Mouse (Mus musculus) MEL (cell line): ENCODE data around the gene Slc29a1. TPM values are rescaled to one million over a fixed set of nuclear protein-coding genes. Genes with fewer than 3 reads are reported as not detected.
A peak's percentile ranks its signal among the peaks of the same experiment; 100 is the strongest.

ENCODE experiments used
- DNase-seq: peaks from one replicate; pipeline ENCODE4 v3.0.0; 2011; ENCODE audit warnings: low read depth, low spot score
- H3K27ac ChIP-seq: 2 replicates; pipeline ENCODE4 v1.5.1; 2012; ENCODE audit warnings: low read depth, mild to moderate bottlenecking, control low read depth, low read length, moderate library complexity; ENCODE audit not compliant: control insufficient read depth
- H3K27me3 ChIP-seq, 2 experiments: fragments of 150-350 bp in 1 of 2; sonication (generic) in 1 of 2; 2 replicates each; pipeline ENCODE4 v1.6.1; 2012; ENCODE audit warnings: low read length in 2 of 2, mild to moderate bottlenecking in 2 of 2, improper control_type of control experiment in 1 of 2, moderate library complexity in 1 of 2; ENCODE audit not compliant: insufficient read depth in 2 of 2, control insufficient read depth in 1 of 2
- H3K36me3 ChIP-seq, 2 experiments: 2 replicates each; pipeline ENCODE4 v1.6.1; 2012 to 2014; ENCODE audit warnings: low read length in 2 of 2, improper control_type of control experiment in 1 of 2, inconsistent platforms in 1 of 2, mild to moderate bottlenecking in 1 of 2; ENCODE audit not compliant: insufficient read depth in 2 of 2, control insufficient read depth in 1 of 2
- H3K4me1 ChIP-seq, 2 experiments: fragments of 150-350 bp in 1 of 2; sonication (generic) in 1 of 2; 2 replicates each; pipeline ENCODE4 v1.6.1; 2012; ENCODE audit warnings: low read length in 2 of 2, improper control_type of control experiment in 1 of 2, mild to moderate bottlenecking in 1 of 2; ENCODE audit not compliant: insufficient read depth in 2 of 2, control insufficient read depth in 1 of 2
- H3K4me3 ChIP-seq, 2 experiments: fragments of 150-350 bp in 1 of 2; sonication (generic) in 1 of 2; 2 replicates each; pipeline ENCODE4 v1.5.1; 2012; ENCODE audit warnings: low read depth in 2 of 2, low read length in 2 of 2, mild to moderate bottlenecking in 2 of 2, moderate library complexity in 2 of 2, control low read depth in 1 of 2, improper control_type of control experiment in 1 of 2; ENCODE audit not compliant: control insufficient read depth in 1 of 2, insufficient read depth in 1 of 2
- H3K79me2 ChIP-seq: 2 replicates; pipeline ENCODE4 v1.6.1; 2012; ENCODE audit warnings: mild to moderate bottlenecking, low read length, moderate library complexity; ENCODE audit not compliant: control insufficient read depth, poor library complexity, insufficient read depth
- H3K9ac ChIP-seq: 2 replicates; pipeline ENCODE4 v1.6.1; 2012; ENCODE audit warnings: low read depth, mild to moderate bottlenecking, control low read depth, low read length, moderate library complexity; ENCODE audit not compliant: control insufficient read depth, poor library complexity, severe bottlenecking
- H3K9me3 ChIP-seq: fragments of 150-350 bp; sonication (generic); replicated peaks from 2 replicates; pipeline ENCODE4 v1.6.1; 2012; ENCODE audit warnings: mild to moderate bottlenecking, low read length, improper control_type of control experiment, moderate library complexity; ENCODE audit not compliant: insufficient read depth
- BHLHE40 ChIP-seq: IDR thresholded peaks from 2 replicates; pipeline ENCODE4 v1.6.1; 2012; ENCODE audit warnings: low read depth, mild to moderate bottlenecking, inconsistent platforms, low read length, improper control_type of control experiment, borderline replicate concordance
- CTCF ChIP-seq, 3 experiments: IDR thresholded peaks in 2 of 3; conservative IDR thresholded peaks in 1 of 3; 2 replicates each; pipeline ENCODE4 v1.5.1; 2011 to 2012; ENCODE audit warnings: low read length in 3 of 3, low read depth in 2 of 3, mild to moderate bottlenecking in 2 of 3, improper control_type of control experiment in 1 of 3, inconsistent platforms in 1 of 3, mixed read lengths in 1 of 3, moderate library complexity in 1 of 3; ENCODE audit not compliant: control insufficient read depth in 1 of 3, insufficient read depth in 1 of 3, poor library complexity in 1 of 3, severe bottlenecking in 1 of 3
- EP300 ChIP-seq, 2 experiments: IDR thresholded peaks; 2 replicates each; pipeline ENCODE4 v1.6.1; 2011; ENCODE audit warnings: improper control_type of control experiment in 2 of 2, low read length in 2 of 2, low read depth in 1 of 2, mild to moderate bottlenecking in 1 of 2
- ETS1 ChIP-seq: IDR thresholded peaks from 2 replicates; pipeline ENCODE4 v1.6.1; 2012; ENCODE audit warnings: low read depth, mild to moderate bottlenecking, inconsistent platforms, low read length, improper control_type of control experiment, moderate library complexity
- GATA1 ChIP-seq: IDR thresholded peaks from 2 replicates; pipeline ENCODE4 v1.6.1; 2011; ENCODE audit warnings: low read depth, low read length, improper control_type of control experiment
- JUND ChIP-seq: IDR thresholded peaks from 2 replicates; pipeline ENCODE4 v1.6.1; 2011; ENCODE audit warnings: low read depth, mild to moderate bottlenecking, improper control_type of control experiment, low read length
- MAFK ChIP-seq: IDR thresholded peaks from 2 replicates; pipeline ENCODE4 v1.6.1; 2011; ENCODE audit warnings: low read depth, mild to moderate bottlenecking, low read length, improper control_type of control experiment, borderline replicate concordance
- MAZ ChIP-seq: IDR thresholded peaks from 2 replicates; pipeline ENCODE4 v1.6.1; 2012; ENCODE audit warnings: low read depth, mild to moderate bottlenecking, inconsistent platforms, low read length, improper control_type of control experiment
- MEF2A ChIP-seq: IDR thresholded peaks from 2 replicates; pipeline ENCODE4 v1.6.1; 2014; ENCODE audit warnings: low read depth, mild to moderate bottlenecking, inconsistent platforms, low read length, improper control_type of control experiment; ENCODE audit not compliant: poor library complexity, insufficient replicate concordance, severe bottlenecking; ENCODE audit errors: extremely low read depth
- MXI1 ChIP-seq: IDR thresholded peaks from 2 replicates; pipeline ENCODE4 v1.6.1; 2011; ENCODE audit warnings: mild to moderate bottlenecking, low read depth, low read length, improper control_type of control experiment
- MYB ChIP-seq: IDR thresholded peaks from 2 replicates; pipeline ENCODE4 v1.6.1; 2011; ENCODE audit warnings: mild to moderate bottlenecking, low read depth, low read length, improper control_type of control experiment
- NRF1 ChIP-seq: IDR thresholded peaks from 2 replicates; pipeline ENCODE4 v1.6.1; 2014; ENCODE audit warnings: low read depth, mild to moderate bottlenecking, inconsistent platforms, low read length, improper control_type of control experiment, moderate library complexity; ENCODE audit not compliant: poor library complexity, insufficient read depth, severe bottlenecking
- POLR2A ChIP-seq, 2 experiments: IDR thresholded peaks; 2 replicates each; pipeline ENCODE4 v1.6.1; 2011 to 2012; ENCODE audit warnings: low read length in 2 of 2, mild to moderate bottlenecking in 2 of 2, control low read depth in 1 of 2, improper control_type of control experiment in 1 of 2, low read depth in 1 of 2, moderate library complexity in 1 of 2; ENCODE audit not compliant: control insufficient read depth in 1 of 2, insufficient read depth in 1 of 2, poor library complexity in 1 of 2
- POLR2AphosphoS2 ChIP-seq: IDR thresholded peaks from 2 replicates; pipeline ENCODE4 v1.6.1; 2011; ENCODE audit warnings: low read length, improper control_type of control experiment
- RAD21 ChIP-seq: IDR thresholded peaks from 2 replicates; pipeline ENCODE4 v1.6.1; 2011; ENCODE audit warnings: mild to moderate bottlenecking, low read depth, low read length, improper control_type of control experiment
- SIN3A ChIP-seq: IDR thresholded peaks from 2 replicates; pipeline ENCODE4 v1.6.1; 2012; ENCODE audit warnings: low read length, improper control_type of control experiment, inconsistent platforms
- SMC3 ChIP-seq: IDR thresholded peaks from 2 replicates; pipeline ENCODE4 v1.6.1; 2011; ENCODE audit warnings: low read depth, low read length, improper control_type of control experiment
- TCF12 ChIP-seq: IDR thresholded peaks from 2 replicates; pipeline ENCODE4 v1.6.1; 2014; ENCODE audit warnings: low read depth, mild to moderate bottlenecking, inconsistent platforms, low read length, improper control_type of control experiment, moderate library complexity
- UBTF ChIP-seq: IDR thresholded peaks from 2 replicates; pipeline ENCODE4 v1.6.1; 2012; ENCODE audit warnings: low read depth, mild to moderate bottlenecking, inconsistent platforms, low read length, improper control_type of control experiment, moderate library complexity, borderline replicate concordance; ENCODE audit not compliant: insufficient read depth
- USF1 ChIP-seq: IDR thresholded peaks from 2 replicates; pipeline ENCODE4 v1.6.1; 2014; ENCODE audit warnings: low read depth, mild to moderate bottlenecking, inconsistent platforms, low read length, improper control_type of control experiment, moderate library complexity
- polyA plus RNA-seq, 2 experiments: library from polyadenylated mRNA; stranded (reverse) in 1 of 2; unstranded in 1 of 2; fragments of >175 nt in 1 of 2; fragments of >200 nt in 1 of 2; gene quantifications; 2 replicates each; pipeline versions ENCODE4 v1.2.1 to v1.2.4; 2012; ENCODE audit warnings: low replicate concordance in 2 of 2, low read depth in 1 of 2; ENCODE audit not compliant: insufficient read length in 2 of 2, insufficient read depth in 1 of 2, missing spikeins in 1 of 2
- total RNA-seq: library from RNA; depleted of rRNA; stranded (reverse); fragments of 300-350 nt; gene quantifications from 2 replicates; pipeline ENCODE4 v1.2.3, GENCODE M21; 2012

Slc29a1 gene
- total and polyA plus RNA-seq, 3 experiments, result 238 to 341 TPM; not detected in 1

- TF ChIP-seq MAZ (peak; percentile 81), GATA1 (peak; percentile 48; the same call in 1 of the 2 replicates)
- TF ChIP-seq, all 39 proteins: peak for 12
Measured at GRCm38 (mm10) chr17:45597787-45598186, 1.6 kb downstream of the Slc29a1 start (continued).

DNA sequence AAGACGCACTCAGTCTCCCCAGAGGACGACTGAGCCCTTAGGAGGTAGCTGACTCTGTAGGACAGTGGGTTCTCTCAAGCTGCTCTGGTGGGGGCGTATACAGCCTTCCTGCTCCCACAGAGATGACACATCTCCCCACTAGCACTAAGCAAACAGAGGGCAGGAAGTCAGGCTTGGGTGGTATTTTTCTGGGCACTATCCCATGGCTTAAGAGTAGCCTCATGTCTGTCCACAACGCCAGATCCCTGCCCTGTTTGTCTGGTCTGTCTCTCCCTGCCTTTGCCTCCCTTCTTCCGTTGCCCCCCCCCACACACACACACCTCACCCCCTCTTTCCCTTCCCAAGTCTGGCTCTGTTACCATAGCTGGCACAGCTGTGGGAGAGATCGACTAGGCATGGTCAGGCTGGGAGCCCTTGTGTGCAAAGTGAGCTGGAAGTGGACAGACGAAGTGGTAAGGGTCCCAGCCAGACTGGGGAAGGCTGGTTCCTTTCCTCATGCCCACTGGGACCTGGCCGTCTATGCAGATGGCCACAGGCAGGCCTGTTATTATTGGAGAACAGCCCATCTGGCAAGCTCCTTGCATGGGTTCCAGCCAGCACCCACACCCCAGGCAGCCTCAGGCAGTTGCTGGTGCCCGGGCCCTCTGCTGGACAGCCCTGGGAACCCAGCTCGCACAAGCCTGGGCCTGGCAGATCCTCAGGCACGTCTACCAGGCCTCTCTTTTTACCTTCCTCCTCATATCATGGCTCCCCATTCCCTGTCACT is 2.6 kb downstream of the Slc29a1 start:
- Histone ChIP-seq H3K27me3 (no peaks in the 10 kb centered on the region), H3K79me2 (peaks cover 35% of the 10 kb centered on the region), H3K9ac (peak overlapping the region; percentile 54), H3K4me3 (peak overlapping the region in 1 of 2 experiments; percentile 18; a peak in 1 of 4 replicates), H3K9me3 (no peaks in the 10 kb centered on the region), H3K4me1 (peaks cover 26 to 45% of the 10 kb centered on the region in 2 experiments), H3K36me3 (peaks cover 0 to 37% of the 10 kb centered on the region in 2 experiments; a peak in 2 of 4 replicates), H3K27ac (peak overlapping the region; percentile 87)
- peak; percentile 84 for DNase-seq
- TF ChIP-seq RAD21, result no peak
- 0 out of 4 replicates have a peak, but pooled peaks of 1 of the 2 experiments have one; percentile 4 for TF ChIP-seq EP300 (IDR thresholded peaks at IDR 0.05; ENCODE audit: low read depth in 1 of 2, low read length in 2 of 2)
- TF ChIP-seq SMC3, result peak; percentile 36
- TF ChIP-seq MAZ, result 0 out of 2 replicates have a peak, but pooled peaks have one; percentile 0
- TF ChIP-seq MAFK, result no peak
- peak; percentile 49 to 61 (median 56); a peak in 5 of 6 replicates for TF ChIP-seq CTCF (IDR thresholded peaks at IDR 0.05 in 2 of 3, conservative IDR thresholded peaks at IDR 0.05 in 1 of 3; ENCODE audit: control insufficient read depth in 1 of 3, insufficient read depth in 1 of 3, low read depth in 2 of 3, low read length in 3 of 3, poor library complexity in 1 of 3, severe bottlenecking in 1 of 3)
- TF ChIP-seq UBTF, result peak; percentile 76; the same call in 1 of the 2 replicates
- TF ChIP-seq, all 39 proteins: peak for 5

- Histone ChIP-seq H3K4me3 (peak overlapping the region; percentile 60 to 75), H3K27me3 (no peaks in the 10 kb centered on the region), H3K9me3 (no peaks in the 10 kb centered on the region), H3K4me1 (peaks cover 26 to 45% of the 10 kb centered on the region in 2 experiments), H3K9ac (peak overlapping the region; percentile 80), H3K79me2 (peaks cover 40% of the 10 kb centered on the region), H3K36me3 (peaks cover 2 to 37% of the 10 kb centered on the region in 2 experiments; a peak in 3 of 4 replicates), H3K27ac (peak overlapping the region; percentile 64)
- DNase-seq, result peak; percentile 67
- TF ChIP-seq TCF12 (0 out of 2 replicates have a peak, but pooled peaks have one; percentile 1), MEF2A (no peak), MXI1 (no peak), EP300 (IDR thresholded peaks at IDR 0.05; ENCODE audit: low read depth in 1 of 2, low read length in 2 of 2) (peak in 1 of 2 experiments; percentile 37; a peak in 1 of 4 replicates), POLR2A (IDR thresholded peaks at IDR 0.05; ENCODE audit: control insufficient read depth in 1 of 2, insufficient read depth in 1 of 2, low read depth in 1 of 2, low read length in 2 of 2, poor library complexity in 1 of 2) (no peak), JUND (no peak), MAZ (peak; percentile 64; the same call in 1 of the 2 replicates), BHLHE40 (no peak), SIN3A (no peak), POLR2AphosphoS2 (no peak), UBTF (0 out of 2 replicates have a peak, but pooled peaks have one; percentile 13), MYB (no peak), ETS1 (no peak), NRF1 (no peak), USF1 (no peak)
Measured at GRCm38 (mm10) chr17:45595736-45596390, 3.5 kb downstream of the Slc29a1 start.
